Mouse (Mus musculus) olfactory bulb, adult 2 months (tissue): Measurements from ENCODE around the gene Srsf10.

Source experiments
- CTCF ChIP-seq: fragments of 200-500 bp; IDR thresholded peaks from 2 replicates; pipeline ENCODE4 v1.5.1; 2012; ENCODE audit warnings: low read depth, mild to moderate bottlenecking, low read length, moderate library complexity; ENCODE audit not compliant: insufficient read depth
- POLR2A ChIP-seq: fragments of 200-500 bp; IDR thresholded peaks from 2 replicates; pipeline ENCODE4 v1.6.1; 2012; ENCODE audit warnings: mild to moderate bottlenecking, low read depth, low read length, moderate library complexity; ENCODE audit not compliant: insufficient read depth

DNA sequence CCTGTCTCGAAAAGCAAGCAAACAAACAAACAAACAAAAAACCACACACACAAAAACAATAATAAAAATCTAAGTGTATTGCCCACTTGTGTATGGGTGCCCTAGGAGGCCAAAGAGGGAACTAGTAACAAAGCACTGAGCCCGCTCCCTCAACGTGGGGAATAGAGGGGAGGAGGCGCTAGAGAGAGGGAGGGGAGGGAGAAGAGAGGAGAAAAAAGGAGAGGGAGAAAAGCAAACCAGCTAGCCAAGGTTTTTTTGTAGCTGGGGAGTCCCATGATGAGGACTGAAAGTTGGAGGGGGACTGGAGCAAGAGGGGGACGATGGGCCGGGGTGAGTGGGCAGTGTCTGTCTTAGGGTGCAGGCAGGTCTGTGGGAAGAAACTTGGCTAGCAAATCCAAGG lies 467 bp upstream of the Srsf10 start:
- no peak for TF ChIP-seq POLR2A
- no peak for TF ChIP-seq CTCF
